Mouse (Mus musculus) frontal cortex, postnatal 14 days (tissue): Measurements from ENCODE around the gene Pan3.
"Not testable (repeated sequence)": the region's sequence is repeated elsewhere in the genome, so short reads cannot be mapped to it uniquely, and the experiment has no call there.

ENCODE experiments used
- DNase-seq, 2 experiments: peaks; one replicate each; pipeline ENCODE4 v3.0.0; 2022; ENCODE audit warnings: low spot score in 2 of 2

Gene Pan3

DNA sequence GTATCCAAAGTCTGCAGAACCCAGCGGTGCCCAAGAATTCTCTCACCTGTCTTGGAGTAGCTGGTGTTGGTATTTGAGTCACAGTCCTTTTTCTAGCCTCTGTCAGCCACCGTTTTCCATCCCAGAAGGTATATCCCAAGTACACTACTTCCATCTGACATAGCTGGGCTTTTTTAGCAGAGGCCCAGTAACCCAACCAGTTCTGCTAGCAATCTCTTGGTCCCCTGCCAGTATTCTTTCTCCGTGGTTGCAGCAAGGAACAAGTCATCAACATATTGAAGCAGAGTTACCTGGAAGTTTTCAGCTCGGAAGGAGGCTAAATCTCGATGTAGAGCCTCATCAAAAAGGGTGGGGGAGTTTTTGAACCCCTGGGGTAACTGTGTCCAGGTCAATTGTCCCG, 127.7 kb downstream of the Pan3 start:
- not testable (repeated sequence) for DNase-seq

GRCm38 (mm10) chr5:147563511-147564139, 133.7 kb downstream of the Pan3 start:
- no peak for DNase-seq

DNA sequence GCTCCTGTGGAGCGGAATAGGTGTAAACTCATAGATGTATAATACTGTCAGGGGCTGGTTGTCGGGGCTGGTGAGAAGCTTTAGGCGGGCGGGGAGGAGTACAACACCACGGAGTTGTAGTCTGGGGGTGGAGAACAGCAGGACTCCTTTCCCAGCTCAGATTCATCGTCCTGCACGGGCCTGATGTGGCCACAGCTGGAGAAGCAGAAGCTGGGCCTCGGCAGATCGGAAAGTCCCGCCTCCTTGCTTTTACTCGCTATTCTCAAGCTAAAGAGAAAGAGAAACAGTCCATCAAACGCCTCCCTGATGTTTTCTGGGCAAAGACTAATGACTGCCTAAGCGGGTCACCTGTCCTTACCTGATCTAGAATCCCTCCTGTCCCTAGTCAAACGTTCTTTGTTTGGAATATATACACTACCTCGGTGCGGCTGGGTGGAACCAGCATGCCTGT, 134.2 kb downstream of the Pan3 start:
- DNase-seq, result no peak

- no peak for DNase-seq
Measured at GRCm38 (mm10) chr5:147565444-147565843, 135.5 kb downstream of the Pan3 start.

DNA sequence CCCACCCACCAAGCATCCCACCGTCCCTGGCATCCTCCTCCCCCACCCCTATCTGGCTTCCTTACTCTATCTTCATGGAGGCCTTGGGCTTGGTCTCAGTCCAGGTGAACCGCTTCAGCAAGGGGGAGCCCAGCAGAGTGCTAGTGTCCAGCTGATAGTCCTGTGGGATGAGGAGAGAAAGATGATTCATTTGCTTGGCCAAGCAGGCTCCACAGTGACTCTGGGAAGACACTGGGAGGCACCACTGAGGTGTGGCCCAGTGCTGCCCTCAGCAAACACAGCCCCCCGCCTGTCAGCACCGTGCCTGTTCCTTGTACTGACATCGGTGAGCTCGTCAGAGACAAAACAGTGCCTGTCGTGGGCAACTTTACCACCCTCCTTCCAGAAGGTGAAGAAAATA, 136.4 kb downstream of the Pan3 start:
- DNase-seq, result no peak

- no peak for DNase-seq
Measured at GRCm38 (mm10) chr5:147572695-147573094, 142.7 kb downstream of the Pan3 start.

DNA sequence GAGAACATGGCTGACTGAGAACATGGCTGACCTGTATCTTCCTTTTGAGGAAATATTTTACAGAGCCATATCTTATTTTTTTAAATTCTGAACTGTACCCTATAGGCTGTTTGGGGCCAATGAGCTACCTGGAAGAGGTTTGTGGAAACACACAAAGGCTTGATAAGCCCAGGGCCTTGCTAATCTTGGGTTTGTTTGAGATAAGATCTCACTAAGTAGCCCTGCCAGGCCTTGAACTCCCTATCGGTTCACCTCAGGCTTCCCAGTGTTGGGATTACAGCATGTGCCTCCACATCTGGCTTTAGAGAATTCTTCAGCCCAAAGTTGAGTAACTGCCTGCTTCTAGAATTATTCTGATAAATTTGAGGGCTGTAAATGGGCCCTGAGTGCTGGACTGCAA, 143.6 kb downstream of the Pan3 start:
- no peak for DNase-seq

DNA sequence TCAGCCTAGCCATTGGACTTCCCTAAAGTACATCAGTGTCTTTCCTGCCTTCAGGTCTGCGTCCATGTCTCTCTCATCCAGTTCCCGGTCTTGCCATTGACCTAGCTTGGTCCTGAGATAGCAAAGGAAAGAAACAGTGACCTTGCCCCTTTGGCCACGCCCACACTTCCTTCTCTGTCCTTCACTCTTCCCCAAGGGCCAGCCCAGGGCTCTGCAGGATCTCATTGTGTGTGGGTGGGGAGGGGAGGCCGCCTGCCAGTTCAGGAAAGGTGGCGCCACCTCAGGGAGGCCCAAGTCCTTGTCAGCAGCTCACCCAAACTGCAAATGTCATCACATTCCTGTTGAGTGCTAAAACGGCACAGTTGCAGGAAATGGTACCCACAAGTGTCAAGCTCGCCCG, 144.6 kb downstream of the Pan3 start:
- DNase-seq, result no peak

- DNase-seq, result no peak
Measured at GRCm38 (mm10) chr5:147577003-147577402, 147.0 kb downstream of the Pan3 start.

DNA sequence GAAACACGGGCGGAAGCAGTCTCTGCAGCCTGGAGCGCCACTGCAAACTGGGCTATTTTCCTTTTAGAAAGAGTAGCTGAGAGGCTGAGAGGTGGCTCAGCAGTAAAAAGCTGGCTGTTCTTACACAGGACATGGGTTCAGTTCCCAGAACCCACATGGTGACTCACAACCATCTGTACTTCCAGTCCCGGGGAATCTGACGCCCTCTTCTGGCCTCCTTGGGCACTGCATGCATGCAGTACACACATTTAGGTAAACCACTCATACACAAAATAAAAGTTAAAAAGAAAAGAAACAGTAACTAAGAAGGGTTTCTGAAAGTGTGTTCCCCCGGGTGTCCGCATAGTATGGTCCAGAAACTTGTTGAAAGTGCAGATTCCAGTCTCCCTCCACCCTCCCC, 149.2 kb downstream of the Pan3 start:
- no peak for DNase-seq

DNA sequence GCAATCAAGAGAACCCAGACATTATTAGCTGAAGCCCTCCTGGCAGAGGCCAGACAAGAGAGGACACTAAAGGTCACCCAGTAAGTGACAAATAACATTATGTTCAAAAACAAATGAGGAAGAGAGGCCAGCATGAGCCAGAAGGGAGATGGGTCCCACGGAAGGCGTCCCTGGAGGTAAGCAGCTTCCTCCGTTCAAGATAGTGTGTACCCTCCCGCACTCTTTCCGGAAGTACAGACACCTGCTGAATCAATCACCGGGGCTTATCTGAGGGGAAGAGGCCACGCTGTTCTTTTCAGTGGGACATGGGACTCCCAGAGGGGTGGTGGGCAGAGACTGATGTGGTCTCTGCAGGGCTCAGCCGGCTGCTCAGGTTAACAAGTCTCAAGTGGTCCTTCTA, 149.7 kb downstream of the Pan3 start:
- DNase-seq, result no peak

DNA sequence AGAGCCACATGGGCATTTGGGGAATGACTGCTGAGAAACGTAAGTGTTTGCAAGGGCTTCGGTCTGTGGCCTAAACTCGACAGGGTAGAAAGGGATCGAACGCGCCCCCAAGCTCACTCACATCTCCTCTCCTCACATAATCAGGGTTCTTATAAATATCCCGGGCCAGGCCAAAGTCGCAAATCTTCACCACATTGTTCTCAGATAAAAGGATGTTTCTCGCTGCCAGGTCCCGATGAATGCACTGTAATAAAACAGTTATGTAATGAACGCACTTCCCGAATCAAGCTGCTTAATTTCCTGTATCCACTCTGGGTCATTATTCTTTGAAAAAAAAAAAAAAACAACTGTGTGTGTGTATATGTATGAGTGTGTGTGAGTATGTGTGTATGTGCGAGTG, 150.2 kb downstream of the Pan3 start:
- no peak for DNase-seq

GRCm38 (mm10) chr5:147583702-147584298, 153.8 kb downstream of the Pan3 start:
- peak; percentile 21 to 76 for DNase-seq

GRCm38 (mm10) chr5:147584648-147585047, 154.7 kb downstream of the Pan3 start:
- DNase-seq, result no peak

- DNase-seq, result no peak
Measured at GRCm38 (mm10) chr5:147585070-147585469, 155.1 kb downstream of the Pan3 start.

DNA sequence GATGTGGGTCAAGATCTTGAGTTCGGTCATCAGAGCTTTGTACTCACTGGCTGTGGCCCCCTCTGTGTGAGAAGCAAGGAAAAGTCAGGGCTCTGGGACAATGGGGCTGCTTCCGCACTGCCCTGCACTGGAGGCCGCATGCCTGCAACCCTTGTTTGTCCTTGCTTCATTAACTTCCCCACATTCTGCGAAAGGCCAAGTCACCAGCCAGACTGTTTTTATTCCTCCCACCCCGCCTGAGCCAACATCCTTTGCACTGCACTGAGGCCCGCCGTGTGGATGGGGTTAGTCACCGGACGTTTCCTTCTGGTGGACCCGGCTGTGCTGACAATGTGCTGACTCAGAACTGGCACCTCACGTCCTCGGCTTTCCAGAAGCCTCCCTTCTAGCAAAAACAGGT, 159.9 kb downstream of the Pan3 start:
- no peak for DNase-seq

DNA sequence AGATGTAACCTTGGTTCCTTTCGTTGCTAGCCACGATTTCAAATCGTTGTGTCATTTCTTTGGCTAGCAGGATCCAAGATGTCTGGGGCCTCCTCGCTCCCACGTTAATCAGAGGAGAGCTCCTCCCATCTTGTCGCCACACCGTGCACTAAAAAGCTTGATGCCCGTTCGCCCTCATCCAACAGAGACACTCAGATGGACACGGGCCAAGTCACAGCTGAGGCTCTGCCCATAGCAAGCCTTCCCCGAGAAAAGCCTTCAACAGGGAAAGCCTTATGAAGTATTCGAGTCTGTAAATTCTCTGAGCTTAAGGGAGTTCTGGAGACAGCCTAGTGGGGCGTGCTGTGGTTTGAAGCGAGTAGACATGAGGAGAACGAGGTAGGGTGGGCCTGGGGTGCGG, 167.9 kb downstream of the Pan3 start:
- DNase-seq, result no peak
